Mouse (Mus musculus): Measurements from ENCODE around the gene Pou6f2.

Pou6f2 gene

GRCm38 (mm10) chr13:18218566-18219234 is 178.8 kb downstream of the Pou6f2 start:
- DNase-seq (ENCODE audit: low read depth, low spot score) = peak; percentile 24

- DNase-seq (ENCODE audit: low read depth, low spot score) = no peak
Measured at GRCm38 (mm10) chr13:18211242-18211641, 186.2 kb downstream of the Pou6f2 start.

GRCm38 (mm10) chr13:18204476-18205250 is 192.8 kb downstream of the Pou6f2 start:
- DNase-seq (ENCODE audit: low read depth, low spot score) = no peak

- DNase-seq (ENCODE audit: low read depth, low spot score) = peak; percentile 23
Measured at GRCm38 (mm10) chr13:18174003-18174402, 223.5 kb downstream of the Pou6f2 start.

- DNase-seq (ENCODE audit: low read depth, low spot score) = no peak
Measured at GRCm38 (mm10) chr13:18173021-18173420, 224.5 kb downstream of the Pou6f2 start.

GRCm38 (mm10) chr13:18172334-18172733 is 225.2 kb downstream of the Pou6f2 start:
- DNase-seq (ENCODE audit: low read depth, low spot score) = no peak

- no peak for DNase-seq (ENCODE audit: low read depth, low spot score)
Measured at GRCm38 (mm10) chr13:18164182-18164581, 233.3 kb downstream of the Pou6f2 start.

- DNase-seq (ENCODE audit: low read depth, low spot score) = no peak
Measured at GRCm38 (mm10) chr13:18160566-18160965, 236.9 kb downstream of the Pou6f2 start.

- no peak for DNase-seq (ENCODE audit: low read depth, low spot score)
Measured at GRCm38 (mm10) chr13:18153949-18154582, 243.4 kb downstream of the Pou6f2 start.

- no peak for DNase-seq (ENCODE audit: low read depth, low spot score)
Measured at GRCm38 (mm10) chr13:18133646-18134045, 263.8 kb downstream of the Pou6f2 start.

- no peak for DNase-seq (ENCODE audit: low read depth, low spot score)
Measured at GRCm38 (mm10) chr13:18133193-18133592, 264.3 kb downstream of the Pou6f2 start.

- DNase-seq (ENCODE audit: low read depth, low spot score) = no peak
Measured at GRCm38 (mm10) chr13:18131324-18131723, 266.2 kb downstream of the Pou6f2 start.

GRCm38 (mm10) chr13:18129697-18130096 is 267.8 kb downstream of the Pou6f2 start:
- DNase-seq (ENCODE audit: low read depth, low spot score) = no peak

- no peak for DNase-seq (ENCODE audit: low read depth, low spot score)
Measured at GRCm38 (mm10) chr13:18128826-18129225, 268.7 kb downstream of the Pou6f2 start.

- DNase-seq (ENCODE audit: low read depth, low spot score) = no peak
Measured at GRCm38 (mm10) chr13:18128053-18128452, 269.4 kb downstream of the Pou6f2 start.

- no peak for DNase-seq (ENCODE audit: low read depth, low spot score)
Measured at GRCm38 (mm10) chr13:18126111-18126510, 271.4 kb downstream of the Pou6f2 start.

GRCm38 (mm10) chr13:18125226-18126000 is 272.1 kb downstream of the Pou6f2 start:
- no peak for DNase-seq (ENCODE audit: low read depth, low spot score)

GRCm38 (mm10) chr13:18124368-18124767 is 273.1 kb downstream of the Pou6f2 start:
- DNase-seq (ENCODE audit: low read depth, low spot score) = peak; percentile 41

- no peak for DNase-seq (ENCODE audit: low read depth, low spot score)
Measured at GRCm38 (mm10) chr13:18120406-18120805, 277.1 kb downstream of the Pou6f2 start.

- no peak for DNase-seq (ENCODE audit: low read depth, low spot score)
Measured at GRCm38 (mm10) chr13:18081443-18082119, 315.9 kb downstream of the Pou6f2 start.
